In genomic region chr11:114584804-114585203, GRCm38 (mm10) we compare ENCODE assay signal across 25 mouse cellular contexts.
"Had no signal": no experiment of that assay in that cellular context is flagged by ENCODE, and none has a peak within 500 bp of the region (broad histone marks: within the 10 kb centered on the region; RNA-seq: fewer than 3 reads in every experiment).

No protein-coding gene starts in this region.

- H3K27ac ChIP-seq: gastrocnemius, adult 2 months; hindbrain, embryonic 10.5 days; hindbrain, embryonic 12.5 days; hindbrain, embryonic 14.5 days; intestine, embryonic 15.5 days; layer of hippocampus, adult 2 months; left cerebral cortex, adult 2 months; limb, embryonic 10.5 days; limb, embryonic 12.5 days; liver, embryonic 13.5 days; liver, embryonic 15.5 days had no signal

- H3K27me3 ChIP-seq: heart, embryonic 12.5 days; hindbrain, embryonic 12.5 days; intestine, embryonic 15.5 days; limb, embryonic 12.5 days; liver, embryonic 13.5 days; liver, embryonic 15.5 days had no signal

- H3K4me2 ChIP-seq: heart, embryonic 12.5 days; hindbrain, embryonic 12.5 days; hindbrain, embryonic 14.5 days; intestine, embryonic 15.5 days; limb, embryonic 12.5 days; liver, embryonic 11.5 days; liver, embryonic 13.5 days; liver, embryonic 15.5 days had no signal

- H3K9me3 ChIP-seq: heart, embryonic 10.5 days; intestine, embryonic 15.5 days; limb, embryonic 10.5 days; liver, embryonic 13.5 days; liver, embryonic 15.5 days had no signal

- DNase-seq: gastrocnemius, adult 2 months; gastrocnemius, postnatal 10 days; gastrocnemius, postnatal 25 days; heart, adult 18-20 months; heart, postnatal 10 days; heart, postnatal 4 days; kidney, adult 2 months; kidney, postnatal 10 days; kidney, postnatal 25 days; liver; liver, embryonic 13.5 days had no signal

- H3K36me3 ChIP-seq: heart, embryonic 10.5 days; heart, embryonic 12.5 days; hindbrain, embryonic 10.5 days; hindbrain, embryonic 12.5 days; intestine, embryonic 15.5 days; limb, embryonic 10.5 days; limb, embryonic 12.5 days; liver, embryonic 13.5 days; liver, embryonic 15.5 days had no signal

- H3K9ac ChIP-seq: heart, embryonic 12.5 days; hindbrain, embryonic 12.5 days; hindbrain, embryonic 14.5 days; intestine, embryonic 15.5 days; limb, embryonic 12.5 days; liver, embryonic 13.5 days; liver, embryonic 15.5 days had no signal

- H3K4me1 ChIP-seq: heart, embryonic 10.5 days; heart, embryonic 12.5 days; intestine, embryonic 15.5 days; limb, embryonic 12.5 days; liver, embryonic 13.5 days; liver, embryonic 15.5 days had no signal

- ATAC-seq: hindbrain, embryonic 16.5 days; inflammation-experienced regulatory T-cells, adult 6 months had no signal

- H3K4me3 ChIP-seq: gastrocnemius, adult 2 months; heart, embryonic 10.5 days; heart, embryonic 12.5 days; hindbrain, embryonic 10.5 days; hindbrain, embryonic 12.5 days; intestine, embryonic 15.5 days; layer of hippocampus, adult 2 months; left cerebral cortex, adult 2 months; limb, embryonic 10.5 days; limb, embryonic 12.5 days; liver, embryonic 13.5 days; liver, embryonic 15.5 days had no signal
